In genomic region chr19:47937443-47938406, GRCm38 (mm10) we compare ENCODE assay signal across 9 mouse cellular contexts. TPM values are rescaled to one million over a fixed set of nuclear protein-coding genes. Genes with fewer than 3 reads are reported as not detected.
DNase-seq lines count a peak whose midpoint lies in the region; ATAC-seq and TF ChIP-seq lines count a peak whose summit lies in the region.
"Had no signal": no experiment of that assay in that cellular context is flagged by ENCODE, and none has a peak within 500 bp of the region (broad histone marks: within the 10 kb centered on the region; RNA-seq: fewer than 3 reads in every experiment).

Cfap58 (plus strand) TSS chr19:47937675.

- DNase-seq in right cerebral cortex, adult 18-20 months = peak; percentile 41
- no peak for DNase-seq in right cerebral cortex, postnatal 36 days (ENCODE audit: low spot score in 2 of 2)
- DNase-seq in cerebellum, postnatal 4 days (ENCODE audit: low spot score in 2 of 2) = peak; percentile 39 to 74
- peak; percentile 85 for DNase-seq in heart, embryonic 10.5 days (ENCODE audit: low spot score)
- DNase-seq in lung, postnatal 0 days (ENCODE audit: low spot score) = peak; percentile 65
- DNase-seq in ovary, adult 18-20 months (ENCODE audit: low spot score) = peak; percentile 39
- DNase-seq in thymus, postnatal 14 days = peak; percentile 87

- no peaks in the 10 kb centered on the region for H3K9me3 ChIP-seq in heart, embryonic 10.5 days
- H3K9me3 ChIP-seq in kidney, embryonic 15.5 days (replicated peaks) = no peaks in the 10 kb centered on the region
- H3K9me3 ChIP-seq in lung, postnatal 0 days (ENCODE audit: low read length) = no peaks in the 10 kb centered on the region

- peak; percentile 32 for TF ChIP-seq CTCF in lung, postnatal 0 days (IDR thresholded peaks at IDR 0.05)

- H3K27me3 ChIP-seq in heart, embryonic 10.5 days (ENCODE audit: insufficient read depth, poor library complexity, severe bottlenecking) = peaks cover 22% of the 10 kb centered on the region; the same call in 1 of the 2 replicates
- peaks cover 26% of the 10 kb centered on the region for H3K27me3 ChIP-seq in kidney, embryonic 15.5 days
- H3K27me3 ChIP-seq in lung, postnatal 0 days (replicated peaks; ENCODE audit: insufficient read depth, low read length) = peaks cover 15% of the 10 kb centered on the region; the same call in 1 of the 2 replicates

- H3K9ac ChIP-seq in kidney, embryonic 15.5 days = peak within 1 kb of the TSS; percentile 21; the same call in 1 of the 2 replicates
- no peak within 1 kb of the TSS for H3K9ac ChIP-seq in lung, postnatal 0 days (replicated peaks; ENCODE audit: low read depth)

- no peak for TF ChIP-seq EP300 in lung, postnatal 0 days (IDR thresholded peaks at IDR 0.05)

- peaks cover 10% of the 10 kb centered on the region for H3K4me1 ChIP-seq in heart, embryonic 10.5 days
- H3K4me1 ChIP-seq in kidney, embryonic 15.5 days = peaks cover 12% of the 10 kb centered on the region
- H3K4me1 ChIP-seq in lung, postnatal 0 days (ENCODE audit: insufficient read depth, low read depth, low read length) = peaks cover 5% of the 10 kb centered on the region

- WGBS in heart, embryonic 10.5 days = 10% methylated on average over 41 of the region's 41 CpGs
- WGBS in kidney, embryonic 15.5 days = 4% methylated on average over 41 of the region's 41 CpGs
- WGBS in lung, postnatal 0 days = 7% methylated on average over 41 of the region's 41 CpGs

- peak; percentile 85 for ATAC-seq in kidney, embryonic 15.5 days (replicated peaks; ENCODE audit: low FRiP score)
- peak; percentile 54 for ATAC-seq in lung, postnatal 0 days

- H3K36me3 ChIP-seq in heart, embryonic 10.5 days = no peaks in the 10 kb centered on the region
- no peaks in the 10 kb centered on the region for H3K36me3 ChIP-seq in kidney, embryonic 15.5 days
- H3K36me3 ChIP-seq in lung, postnatal 0 days (ENCODE audit: insufficient read depth, low read length) = no peaks in the 10 kb centered on the region

- H3K27ac ChIP-seq in heart, embryonic 10.5 days = 0 out of 2 replicates have a peak within 1 kb of the TSS, but pooled peaks have one; percentile 19
- no peak within 1 kb of the TSS for H3K27ac ChIP-seq in kidney, embryonic 15.5 days
- no peak within 1 kb of the TSS for H3K27ac ChIP-seq in lung, postnatal 0 days (ENCODE audit: low read length)

- peak within 1 kb of the TSS; percentile 82 for H3K4me2 ChIP-seq in kidney, embryonic 15.5 days
- peak within 1 kb of the TSS; percentile 59 for H3K4me2 ChIP-seq in lung, postnatal 0 days (replicated peaks; ENCODE audit: low read depth, low read length)

- H3K4me3 ChIP-seq in heart, embryonic 10.5 days = peak within 1 kb of the TSS; percentile 53
- peak within 1 kb of the TSS; percentile 45 for H3K4me3 ChIP-seq in kidney, embryonic 15.5 days (replicated peaks)
- H3K4me3 ChIP-seq in lung, postnatal 0 days (ENCODE audit: low read depth, low read length) = peak within 1 kb of the TSS; percentile 27

RNA-seq across cellular contexts. Expression of gene Cfap58, which starts in this region (rescaled TPM):
- 0.10 and 0.23 TPM in 2 replicates for polyA plus RNA-seq in heart, embryonic 10.5 days (2016; fragmentation: Nextera tagmentation; extraction: Ambion mirVana)
- polyA plus RNA-seq in kidney, embryonic 15.5 days (2015; fragmentation: Nextera tagmentation; extraction: Ambion mirVana) = 0.09 TPM in 1 of 2 replicates, not detected in the other
- 2.0 and 2.6 TPM in 2 replicates for polyA plus RNA-seq in lung, postnatal 0 days (2015; fragmentation: Nextera tagmentation; extraction: Ambion mirVana)
- polyA plus RNA-seq: large intestine, adult 2 months had no signal

Comparison
In these comparisons a context has a peak if more than half of its experiments do, and no peak if none do; other contexts are left out.
1. DNase-seq: peak in right cerebral cortex, adult 18-20 months (single experiment), cerebellum, postnatal 4 days (2 of 2), lung, postnatal 0 days (single experiment), ovary, adult 18-20 months (single experiment) and thymus, postnatal 14 days (single experiment); none in right cerebral cortex, postnatal 36 days (0 of 2).
2. Peak in DNase-seq, H3K4me3 ChIP-seq and H3K27ac ChIP-seq in heart, embryonic 10.5 days; RNA of the gene not detected or under 1 TPM.
3. Peak in ATAC-seq, H3K4me3 ChIP-seq, H3K9ac ChIP-seq and H3K4me2 ChIP-seq in kidney, embryonic 15.5 days; RNA of the gene not detected or under 1 TPM.
4. Peak in every context shown above with its lines, with median percentiles within 50 percentile points of each other: H3K4me3 ChIP-seq.